Mouse (Mus musculus) cerebellum, adult 8-10 months (tissue): ENCODE results near the gene Ptprm.

ENCODE experiments used
- DNase-seq: peaks from one replicate; pipeline ENCODE4 v3.0.0; 2022

Gene Ptprm

DNA sequence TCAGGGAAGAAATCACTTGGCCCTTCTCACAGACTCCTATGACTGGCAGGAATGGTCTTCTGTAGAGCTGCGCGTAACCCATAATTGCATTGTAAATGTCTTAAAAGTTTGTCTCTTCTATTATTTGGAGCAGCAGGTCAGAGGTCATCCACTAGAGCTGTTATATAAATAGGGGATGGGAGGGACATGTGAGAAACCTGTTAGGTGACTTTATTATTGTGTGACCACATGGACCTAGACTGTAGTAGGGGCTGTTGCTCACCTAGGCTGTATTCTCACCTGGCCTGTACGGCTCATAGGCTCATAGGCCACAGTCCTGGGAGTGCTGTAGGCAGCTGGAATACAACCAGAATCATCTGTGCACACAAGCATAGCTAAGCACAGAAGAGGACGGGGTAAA lies 645.5 kb downstream of the Ptprm start:
- no peak for DNase-seq

DNA sequence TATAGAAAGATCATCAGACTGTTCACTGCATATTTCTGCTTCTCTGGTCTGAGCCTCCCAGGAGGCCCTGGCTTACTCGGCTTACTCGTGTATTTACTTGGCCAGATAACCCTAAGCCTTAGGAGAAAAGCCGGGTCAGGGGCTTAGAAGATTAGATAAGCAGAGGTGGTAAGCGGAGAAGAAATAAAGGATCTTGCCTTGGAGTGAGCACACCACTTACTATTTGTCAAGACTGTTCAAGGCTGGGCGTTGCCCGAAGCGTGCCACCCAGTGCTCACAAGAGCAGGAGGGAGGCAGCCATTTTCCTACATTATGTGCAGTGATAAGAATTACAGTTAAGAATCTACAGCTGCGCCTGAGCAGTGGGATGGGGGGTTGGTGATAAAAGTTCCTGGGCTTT lies 646.6 kb downstream of the Ptprm start:
- no peak for DNase-seq

DNA sequence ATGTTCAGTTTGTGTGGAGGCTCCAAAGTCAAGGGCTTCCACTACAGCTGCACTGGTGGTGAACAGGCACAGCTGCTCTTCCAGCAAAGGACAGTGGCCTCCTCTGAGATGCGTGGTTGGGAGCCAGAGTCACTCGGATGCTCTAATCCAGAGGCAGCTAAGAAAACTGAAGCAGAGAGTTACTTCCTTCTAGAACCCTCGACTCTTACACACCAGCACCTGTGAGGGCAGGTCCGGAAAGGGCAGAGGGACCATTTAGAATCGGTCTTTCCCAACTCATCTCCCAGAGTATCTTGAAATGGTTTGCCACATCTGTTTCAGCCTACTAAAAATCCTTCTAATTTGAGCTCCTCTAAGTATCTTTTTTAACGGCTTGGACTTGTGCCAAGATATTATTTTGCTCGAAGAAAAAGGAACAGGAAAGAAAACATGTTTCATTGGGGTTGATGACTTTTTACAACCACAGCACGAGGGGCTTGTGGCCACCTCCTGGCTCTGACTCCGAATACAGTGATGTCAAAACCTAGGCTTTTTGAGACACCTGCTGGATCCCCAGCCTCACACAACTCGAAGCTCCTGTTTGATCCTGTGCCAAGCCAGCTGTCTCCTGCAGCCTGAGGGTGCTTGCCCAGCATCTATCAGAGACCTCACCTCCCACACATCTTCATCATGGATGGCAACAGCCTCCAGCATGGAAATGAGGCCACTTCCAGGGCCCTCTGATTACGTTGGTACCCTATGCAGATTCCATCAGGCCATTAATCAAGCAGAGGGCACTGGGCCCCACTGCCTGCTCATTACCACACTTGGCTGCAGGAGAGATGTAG lies 652.7 kb downstream of the Ptprm start:
- no peak for DNase-seq

DNA sequence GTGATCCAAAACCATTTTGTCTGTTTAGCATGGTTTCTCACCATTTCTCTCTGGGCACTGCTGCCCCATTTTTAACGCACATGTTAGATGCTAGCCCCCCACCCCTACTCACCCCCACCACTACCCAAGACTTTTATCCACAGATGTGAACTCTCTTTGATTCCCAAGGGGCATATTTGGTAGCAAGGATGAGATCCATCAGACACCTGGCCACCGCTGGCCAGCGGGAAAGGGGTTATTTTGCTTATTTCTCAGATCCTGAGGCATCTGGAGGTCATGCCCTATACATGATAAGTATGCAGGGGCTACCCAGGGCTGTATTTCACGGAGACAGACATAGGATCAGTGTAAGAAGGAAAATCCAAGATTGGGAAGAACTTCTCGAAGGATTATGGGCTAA lies 654.4 kb downstream of the Ptprm start:
- DNase-seq = no peak

DNA sequence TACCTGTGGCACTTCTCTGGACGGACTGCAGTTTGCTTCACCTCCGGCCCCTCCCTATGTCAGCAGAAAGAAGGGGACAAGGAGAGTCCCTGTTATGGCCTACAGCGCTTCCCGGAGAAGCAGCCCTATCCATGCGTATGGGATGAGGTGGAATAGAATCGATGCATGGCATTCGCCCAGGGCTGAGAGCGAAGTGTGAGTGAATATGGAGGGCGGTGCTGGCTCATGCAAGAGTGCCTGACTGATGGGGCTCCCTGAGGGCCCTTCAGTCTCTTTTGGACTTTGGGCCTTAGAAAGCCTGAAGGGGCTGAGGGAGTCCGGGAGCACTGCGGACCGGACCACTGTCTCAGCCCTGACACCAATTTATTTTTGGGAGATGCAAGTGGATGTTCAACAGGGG lies 656.6 kb downstream of the Ptprm start:
- DNase-seq = no peak

DNA sequence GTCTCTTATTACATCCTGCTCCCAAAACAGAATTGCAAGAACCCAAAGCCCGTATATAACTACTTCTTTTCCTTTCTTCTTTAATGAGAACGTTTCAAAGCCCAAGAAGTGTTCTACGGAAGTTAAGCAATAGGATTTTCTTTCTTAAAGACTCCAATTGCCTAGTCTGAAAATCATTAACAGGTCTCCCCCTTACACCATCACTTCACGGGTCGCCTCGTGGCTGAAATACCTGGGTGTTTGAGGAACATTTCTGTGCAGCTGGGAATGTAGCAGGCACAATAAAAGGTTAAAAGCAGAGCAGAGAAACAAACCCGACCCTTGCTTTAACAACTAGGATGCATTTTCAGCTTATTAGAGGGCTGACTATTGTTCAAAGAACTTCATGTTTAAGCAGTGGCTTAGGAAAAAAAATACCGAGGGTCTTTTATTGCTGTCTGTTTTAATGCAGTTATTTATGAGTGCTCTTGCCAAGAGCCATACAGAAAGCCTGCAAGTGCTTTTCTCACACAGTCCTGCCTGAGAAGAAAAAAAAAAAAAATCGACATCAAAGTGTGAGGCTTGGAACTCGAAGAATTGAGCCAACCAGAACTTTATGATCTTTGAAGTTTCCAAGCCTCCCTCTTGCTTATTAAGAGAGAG lies 657.6 kb downstream of the Ptprm start:
- DNase-seq = no peak

DNA sequence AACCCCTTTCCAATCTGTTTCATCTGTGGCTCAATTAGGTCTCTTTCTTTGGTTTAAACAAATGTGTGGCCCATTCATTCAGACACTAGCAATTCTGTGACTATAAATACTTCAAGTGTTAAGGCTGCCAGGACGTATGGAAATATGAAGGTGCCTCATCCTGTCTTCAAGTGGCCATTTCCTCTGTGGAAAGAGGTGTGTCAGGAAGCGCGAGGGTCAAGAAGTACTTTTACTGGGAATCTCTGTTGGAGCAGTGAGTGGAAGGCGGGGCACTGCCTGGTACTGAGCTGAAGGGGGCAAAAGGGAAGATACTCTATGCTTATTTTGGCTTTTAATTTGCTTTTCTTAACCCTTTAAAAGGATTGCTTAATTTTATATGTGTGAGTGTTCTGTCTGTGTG lies 659.9 kb downstream of the Ptprm start:
- no peak for DNase-seq

DNA sequence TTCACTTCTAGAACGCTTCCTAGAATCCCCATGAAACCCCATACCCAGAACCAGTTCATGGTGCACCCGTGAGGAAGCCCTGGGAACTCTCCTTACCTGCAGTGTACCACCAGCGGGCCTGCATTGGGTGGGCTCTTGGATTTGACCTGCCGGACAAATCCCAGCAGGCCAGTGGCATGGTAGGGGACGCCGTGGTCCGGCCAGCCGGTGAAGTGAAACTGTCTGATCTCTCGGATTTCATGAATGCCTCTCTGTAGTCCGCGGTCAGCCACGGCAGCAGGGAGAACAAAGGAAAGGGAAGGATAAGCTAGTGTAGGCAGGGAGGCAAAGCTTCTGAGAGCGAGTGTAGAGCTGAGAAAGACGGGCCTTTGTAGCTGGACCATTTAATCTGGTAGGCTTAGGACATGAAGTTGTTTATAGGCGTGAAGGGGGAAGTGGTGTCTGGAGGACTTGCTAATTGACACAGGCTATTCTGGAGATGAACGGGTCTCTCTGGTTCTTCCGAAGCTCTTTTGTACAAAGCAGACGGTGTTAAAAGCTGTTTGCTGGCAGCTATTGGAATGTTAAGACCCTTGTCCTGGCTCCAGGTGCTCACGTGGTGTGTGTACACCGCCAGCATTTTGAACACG lies 660.5 kb downstream of the Ptprm start:
- no peak for DNase-seq

DNA sequence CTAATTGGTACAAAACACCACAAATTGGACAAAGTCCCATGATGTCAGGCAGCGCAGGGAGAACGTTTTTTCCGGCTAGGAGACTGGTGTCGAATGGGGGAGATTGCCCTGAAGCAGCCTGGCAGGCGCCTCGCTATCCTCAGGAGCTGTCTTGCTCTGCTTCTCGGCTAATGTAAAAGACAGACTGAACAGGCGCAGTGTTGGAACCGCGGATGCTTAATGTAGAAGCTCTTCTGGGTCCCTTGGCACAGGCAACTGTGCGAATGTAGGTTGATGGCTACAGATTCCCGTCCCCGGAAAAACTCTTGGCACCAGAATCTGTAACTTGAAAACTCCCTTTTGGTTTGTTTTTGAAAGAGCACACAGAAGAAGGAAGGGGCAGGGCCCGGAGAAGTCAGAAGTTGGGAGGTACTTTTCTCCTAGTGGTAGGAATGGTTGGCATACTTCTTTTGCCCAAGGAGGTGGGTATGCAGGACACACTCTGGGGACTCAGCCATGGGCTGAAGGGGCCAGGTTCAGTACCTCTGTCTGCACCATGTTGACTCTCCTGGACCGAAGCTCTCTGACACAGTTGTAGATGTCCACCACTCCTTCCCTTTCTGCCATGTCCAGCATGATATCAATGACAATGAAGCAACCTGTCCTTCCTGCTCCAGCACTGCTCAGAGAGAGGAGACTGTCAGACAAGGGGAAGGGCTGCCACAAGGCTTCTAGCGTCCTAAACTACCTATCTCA lies 661.1 kb downstream of the Ptprm start:
- no peak for DNase-seq

DNA sequence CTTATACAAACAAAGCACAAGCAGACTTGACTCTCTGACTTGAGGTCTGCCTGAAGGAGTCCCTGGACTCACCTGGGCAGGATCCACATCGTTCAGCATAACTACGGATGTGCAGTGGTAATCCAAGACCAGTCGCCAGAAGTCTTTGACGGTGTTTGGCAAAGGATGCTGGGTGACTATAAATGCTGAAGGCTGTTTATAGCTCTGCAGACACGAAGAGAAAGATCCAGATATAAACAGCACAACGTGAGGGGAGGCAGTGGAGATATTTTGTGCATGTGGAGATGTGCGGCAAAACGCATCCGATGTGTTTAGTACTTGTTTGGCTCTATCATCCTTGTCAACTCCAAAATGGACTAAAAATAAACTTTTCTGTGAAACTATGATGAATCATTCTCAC lies 666.1 kb downstream of the Ptprm start:
- DNase-seq = no peak

DNA sequence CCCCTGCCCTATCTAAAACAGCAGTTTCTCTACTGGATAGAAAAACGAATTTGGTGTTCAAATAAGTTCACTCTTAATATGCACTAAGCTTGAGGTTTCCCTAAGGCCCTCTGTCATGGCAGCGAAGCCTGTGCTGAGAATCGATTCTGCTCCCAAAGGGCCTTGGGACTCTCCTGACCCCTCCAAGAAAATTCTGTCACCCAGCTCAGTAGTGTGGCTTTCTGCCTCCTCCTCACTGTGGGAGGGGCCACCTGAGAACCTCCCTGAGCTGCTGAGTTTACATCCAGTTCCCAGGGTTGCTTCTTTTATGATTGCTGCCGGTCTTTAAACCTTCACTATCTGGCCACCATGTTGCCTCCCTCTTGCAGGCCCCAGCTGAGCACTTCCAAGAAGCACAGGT lies 666.7 kb downstream of the Ptprm start:
- no peak for DNase-seq

DNA sequence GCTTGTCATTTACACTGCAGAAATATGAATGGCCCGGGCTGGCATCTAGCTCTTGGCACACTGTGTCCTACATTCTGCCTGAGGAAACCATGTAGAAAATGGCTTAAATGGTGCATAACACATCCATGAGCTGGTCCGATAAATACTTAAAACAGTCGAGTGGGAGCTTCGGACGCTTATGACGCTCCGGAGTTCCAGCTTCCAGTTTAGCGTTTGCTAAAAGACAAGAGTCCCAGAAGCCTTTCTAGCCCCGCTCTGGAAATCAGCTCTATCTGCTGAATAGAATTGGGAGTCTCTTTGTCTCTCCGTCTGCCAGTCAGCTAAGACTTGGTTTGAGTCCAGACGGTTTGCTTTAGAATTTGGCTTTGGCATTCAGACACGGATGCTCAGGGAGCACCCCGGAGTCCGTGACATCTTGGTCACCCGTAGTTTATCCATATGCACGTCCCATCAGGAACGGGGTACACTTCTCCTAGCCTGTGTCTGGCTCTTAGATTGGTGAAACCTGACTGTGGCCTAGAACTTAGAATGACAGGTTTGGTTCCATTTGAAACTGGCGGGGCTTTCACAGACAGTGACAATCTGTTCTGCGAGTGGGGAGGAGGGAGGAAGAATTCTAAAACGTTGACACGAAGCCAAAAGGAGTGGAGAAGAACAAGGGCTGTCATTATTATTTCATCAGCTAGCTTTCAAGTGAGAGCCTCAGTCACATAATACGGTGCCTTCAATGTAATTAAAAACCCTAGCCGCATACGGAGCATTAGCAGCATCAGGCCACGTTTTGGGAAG lies 667.4 kb downstream of the Ptprm start:
- peak; percentile 19 for DNase-seq

DNA sequence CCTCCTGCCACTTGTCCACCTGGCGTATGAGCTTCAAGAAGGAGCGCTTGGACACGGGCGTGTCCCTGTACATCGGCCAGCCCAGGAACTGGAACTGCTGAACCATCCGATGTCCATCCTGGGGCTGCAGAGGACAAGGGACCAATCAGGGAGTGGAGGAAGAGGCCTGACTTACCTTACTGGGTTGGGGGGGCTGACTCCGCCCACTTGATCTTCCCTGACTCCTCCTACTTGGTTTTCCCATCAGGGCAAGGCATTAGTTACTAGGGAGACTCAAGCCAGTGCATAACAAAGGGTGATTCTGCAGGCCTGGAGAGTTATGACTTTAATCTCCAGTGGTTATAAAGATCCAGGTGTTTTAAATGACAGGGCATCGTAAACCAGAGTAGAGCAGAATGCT lies 670.8 kb downstream of the Ptprm start:
- DNase-seq = no peak

DNA sequence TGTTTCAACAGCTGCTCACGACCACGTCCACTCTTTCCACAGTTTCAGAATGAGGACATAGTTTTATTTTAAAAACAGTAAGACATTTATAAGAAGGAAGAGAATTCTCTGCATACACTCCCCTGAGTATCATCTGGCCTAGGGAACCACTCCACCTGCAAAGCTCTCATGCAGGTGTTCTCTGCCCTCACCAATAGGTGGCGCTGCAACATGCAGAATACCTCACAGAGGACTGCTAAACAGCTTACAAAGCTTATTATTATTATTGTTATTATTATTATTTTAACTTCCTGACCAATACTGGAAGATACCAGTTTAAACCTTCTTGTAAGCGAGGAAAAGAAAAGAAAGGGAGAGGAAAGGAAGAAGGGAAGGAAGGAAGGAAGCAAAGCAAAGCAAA lies 673.6 kb downstream of the Ptprm start:
- peak; percentile 20 for DNase-seq

DNA sequence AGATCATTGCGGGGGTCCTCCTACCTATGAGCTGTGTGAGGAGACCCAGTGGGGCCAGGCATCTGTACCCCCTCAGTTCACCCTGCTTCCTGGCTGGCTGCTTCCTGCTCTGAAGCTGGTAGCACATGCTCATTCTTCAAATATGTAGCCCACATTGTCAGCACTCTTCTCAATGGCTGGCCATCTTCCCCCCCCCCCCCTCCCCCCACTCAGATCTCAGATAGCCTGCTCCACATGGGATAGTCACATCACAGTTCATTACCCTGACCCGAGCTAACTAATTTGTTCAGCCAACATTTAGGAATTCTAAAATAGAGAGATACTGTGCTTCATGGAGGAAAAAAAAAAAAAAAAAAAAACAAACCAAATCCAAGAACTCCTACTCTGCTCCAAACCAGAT lies 679.6 kb downstream of the Ptprm start:
- no peak for DNase-seq

DNA sequence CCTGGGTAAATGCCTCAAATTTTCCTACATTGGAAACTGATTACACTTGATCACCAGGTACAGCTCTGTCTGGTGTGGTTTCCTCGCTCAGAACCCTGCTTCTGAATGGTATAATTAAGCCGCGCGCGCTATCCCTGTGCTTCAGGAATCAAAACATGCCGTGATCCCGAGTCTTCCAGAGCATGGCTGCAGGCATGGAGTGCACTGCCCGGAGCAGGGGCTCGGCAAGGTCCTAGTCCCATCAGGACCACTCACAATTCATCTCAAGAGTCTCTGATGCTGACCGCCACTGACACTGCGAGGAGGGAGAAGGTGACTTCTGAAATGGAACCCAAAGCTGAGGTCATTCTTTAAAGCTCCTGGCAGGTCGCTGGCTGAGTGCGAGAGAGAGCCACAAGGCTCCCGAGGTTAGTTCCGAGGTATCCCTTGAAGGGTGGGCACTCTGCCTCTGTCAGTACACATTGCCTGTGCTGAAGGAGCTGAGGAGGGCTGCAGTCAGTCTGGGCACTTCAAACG lies 682.5 kb downstream of the Ptprm start:
- no peak for DNase-seq

DNA sequence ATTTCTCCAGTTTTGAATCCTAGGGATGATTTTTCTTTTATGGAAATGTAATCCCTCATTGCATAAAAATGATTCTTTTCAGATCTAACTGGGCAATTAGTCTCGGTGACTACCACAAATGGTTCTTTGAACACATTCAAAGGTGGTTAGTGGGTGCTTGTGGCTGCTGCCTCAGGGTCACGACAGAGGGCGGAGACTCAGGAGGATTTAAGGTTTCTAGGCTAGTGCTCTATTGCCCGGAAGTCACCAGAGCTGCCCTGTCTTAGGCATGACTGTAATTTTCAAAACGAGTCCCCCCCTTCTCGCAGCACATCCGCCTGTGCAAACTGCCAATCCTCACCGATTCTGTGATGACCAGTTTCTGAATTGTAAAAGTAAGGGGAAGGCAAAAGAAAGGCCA lies 683.0 kb downstream of the Ptprm start:
- no peak for DNase-seq

DNA sequence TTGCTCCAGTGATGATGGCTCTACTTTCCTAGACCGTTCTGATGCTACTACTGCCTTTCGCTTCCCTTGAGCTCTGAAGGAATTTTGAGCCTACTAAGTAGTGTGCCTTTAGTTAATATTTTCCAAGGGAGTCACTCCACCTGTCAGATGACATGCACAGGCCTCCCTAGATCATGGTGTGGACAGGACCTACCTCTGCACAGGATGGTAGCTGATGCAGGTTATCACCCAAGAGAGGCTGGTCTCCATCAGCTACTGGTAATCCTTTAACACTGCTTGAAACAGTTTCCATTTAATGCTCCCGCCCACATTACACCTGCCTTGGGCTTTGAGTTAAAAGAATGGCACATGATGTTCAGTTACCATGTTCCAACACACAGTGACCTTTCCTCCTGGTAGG lies 688.5 kb downstream of the Ptprm start:
- no peak for DNase-seq

DNA sequence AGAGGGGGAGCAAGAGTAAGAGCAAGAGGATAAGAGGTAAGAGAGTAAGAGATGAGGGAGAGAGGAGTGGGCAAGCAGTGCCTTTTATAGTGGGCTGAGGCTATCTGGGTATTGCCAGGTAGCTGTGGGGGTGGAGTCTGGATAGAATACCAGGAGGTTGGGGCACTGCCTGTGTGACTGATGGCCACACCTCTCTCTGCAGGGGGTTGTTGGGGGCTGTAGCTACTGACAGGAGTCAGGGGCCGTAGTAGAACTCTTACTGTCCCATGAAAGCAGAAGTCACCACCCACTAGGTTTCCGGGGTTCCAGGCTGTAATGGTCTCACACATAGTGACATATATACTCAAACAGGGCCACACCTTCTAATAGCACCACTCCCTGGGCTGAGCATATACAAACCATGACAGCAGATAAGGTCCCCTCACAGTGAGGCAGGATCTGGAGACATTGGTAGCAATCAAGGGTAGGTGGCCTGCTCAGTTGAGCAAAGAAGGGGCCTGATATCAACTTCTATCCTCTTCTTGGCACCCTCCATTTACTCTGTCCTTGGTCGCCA lies 689.0 kb downstream of the Ptprm start:
- no peak for DNase-seq

DNA sequence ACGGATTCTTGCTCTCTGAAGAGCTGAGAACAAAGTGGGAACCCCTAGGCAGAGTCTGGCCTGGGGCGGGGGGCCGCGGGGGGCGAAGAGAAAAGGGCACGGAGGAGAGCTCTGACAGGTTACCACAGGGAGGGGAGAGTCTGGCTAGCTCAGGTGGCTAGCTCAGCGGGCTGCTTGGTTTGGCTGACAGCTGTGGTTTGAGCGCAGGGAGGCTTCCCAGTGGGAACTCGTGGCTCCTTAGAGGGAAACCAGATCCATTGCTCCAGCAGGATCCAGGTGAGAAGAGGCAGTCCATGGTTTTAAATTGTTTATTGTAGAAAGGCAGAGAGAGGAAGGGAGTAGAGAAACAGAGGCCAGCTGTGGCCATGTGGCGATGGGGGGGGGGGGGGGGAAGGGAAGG lies 689.5 kb downstream of the Ptprm start:
- no peak for DNase-seq

DNA sequence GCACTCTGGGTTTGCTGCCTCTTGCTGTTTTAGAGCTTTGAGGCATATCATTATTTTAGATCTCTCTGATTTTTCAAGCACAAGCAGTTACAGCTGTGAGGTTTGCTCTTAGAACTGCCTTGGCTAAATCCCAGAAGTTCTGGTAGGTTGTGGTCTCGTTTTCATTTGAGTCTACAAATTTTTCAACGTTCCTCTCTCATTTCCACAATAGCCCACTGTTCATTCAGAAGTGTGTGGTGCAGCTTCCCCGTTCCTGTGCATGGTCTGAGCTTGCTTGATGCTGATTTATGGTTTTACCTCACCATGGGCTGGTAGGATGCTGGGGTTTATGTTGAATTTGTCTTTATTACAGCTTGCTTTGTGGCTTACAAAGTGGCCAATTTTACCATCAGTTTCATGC lies 695.0 kb downstream of the Ptprm start:
- no peak for DNase-seq
